Mouse (Mus musculus): Measurements from ENCODE around the gene Gemin8.

Gene Gemin8

DNA sequence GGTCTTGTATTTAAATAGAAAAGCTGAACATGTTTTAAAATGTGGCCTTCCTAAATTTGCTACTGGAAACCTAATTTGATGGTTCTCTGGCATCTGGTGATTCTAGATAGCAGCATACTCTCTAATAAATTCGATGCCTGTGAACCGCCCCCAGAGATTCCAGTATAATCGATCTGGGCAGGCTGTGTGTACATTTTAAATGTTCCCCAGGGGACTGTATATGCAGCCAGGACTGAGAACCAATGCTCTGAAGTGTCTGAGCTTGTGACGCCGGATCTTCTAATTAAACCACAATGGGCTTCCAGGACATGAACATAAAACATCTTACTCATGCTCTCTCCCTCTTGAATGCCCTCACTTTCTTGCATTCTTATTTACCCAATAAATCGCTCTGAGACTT lies 46.0 kb downstream of the Gemin8 start:
- in situ Hi-C loops (cut with MboI; ENCODE audit: low pct_unique_long_range_greater_than_20kb in 1 of 2, low sequenced_read_pairs in 2 of 2, unreplicated experiment in 1 of 2) = no loop called here

DNA sequence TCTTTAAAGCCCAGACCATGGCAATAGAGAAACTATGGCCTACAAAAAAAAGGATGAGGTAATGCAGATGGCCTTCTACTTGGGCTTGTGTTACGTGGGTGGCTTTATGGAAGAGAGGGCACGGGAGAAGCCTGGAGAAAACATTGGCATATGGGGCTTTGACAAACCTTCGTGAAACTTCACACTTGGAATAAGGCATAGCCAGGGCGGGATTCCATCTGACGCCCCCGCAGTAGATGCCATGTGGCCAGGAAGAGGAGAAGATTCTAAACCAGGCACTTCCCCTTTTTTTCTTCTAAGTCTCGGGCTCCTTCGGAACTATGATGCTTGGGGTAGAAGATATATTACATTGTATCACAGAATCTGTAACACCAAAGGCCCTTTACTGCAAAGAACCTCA lies 46.5 kb downstream of the Gemin8 start:
- in situ Hi-C loops (cut with MboI; ENCODE audit: low pct_unique_long_range_greater_than_20kb in 1 of 2, low sequenced_read_pairs in 2 of 2, unreplicated experiment in 1 of 2) = no loop called here

DNA sequence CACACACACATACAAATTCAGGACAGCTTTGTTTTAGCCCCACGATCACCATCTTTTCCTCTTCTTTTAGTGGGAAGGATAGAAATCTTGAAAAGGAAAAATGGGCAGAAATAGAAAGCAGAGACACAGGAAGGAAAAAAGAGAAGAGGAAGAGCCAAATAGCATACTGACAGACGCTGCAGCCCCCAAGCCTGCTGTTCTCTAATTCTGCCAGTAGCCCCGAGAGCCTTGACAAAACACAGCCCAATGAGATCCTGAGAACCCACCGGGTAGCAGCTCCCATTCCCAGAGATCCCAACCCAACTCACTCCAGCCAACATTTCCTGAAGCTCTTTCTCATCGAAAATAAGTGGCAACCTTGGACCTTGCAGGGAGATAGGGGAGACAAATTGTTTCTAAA lies 49.1 kb downstream of the Gemin8 start:
- in situ Hi-C loops (cut with MboI; ENCODE audit: low pct_unique_long_range_greater_than_20kb in 1 of 2, low sequenced_read_pairs in 2 of 2, unreplicated experiment in 1 of 2) = no loop called here

DNA sequence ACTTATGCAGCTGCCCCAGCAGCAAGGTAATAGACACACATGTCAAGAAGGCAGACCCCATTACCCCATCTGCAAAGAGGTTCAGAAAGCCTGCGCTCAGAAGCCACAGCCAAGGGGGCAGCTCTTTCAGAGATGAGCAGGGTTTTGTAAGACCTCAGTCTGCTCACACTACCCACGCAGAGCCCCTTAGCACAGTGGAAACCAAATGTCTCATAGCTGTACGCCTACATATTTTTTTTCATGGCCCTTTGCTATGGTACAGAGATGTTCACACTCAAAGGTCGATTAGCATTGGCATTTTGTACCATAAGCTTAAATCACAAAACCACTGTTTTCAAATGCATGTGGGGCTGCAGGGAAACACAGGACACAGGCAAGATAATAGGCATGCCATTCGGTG lies 56.6 kb downstream of the Gemin8 start:
- in situ Hi-C loops (cut with MboI; ENCODE audit: low pct_unique_long_range_greater_than_20kb in 1 of 2, low sequenced_read_pairs in 2 of 2, unreplicated experiment in 1 of 2) = no loop called here

DNA sequence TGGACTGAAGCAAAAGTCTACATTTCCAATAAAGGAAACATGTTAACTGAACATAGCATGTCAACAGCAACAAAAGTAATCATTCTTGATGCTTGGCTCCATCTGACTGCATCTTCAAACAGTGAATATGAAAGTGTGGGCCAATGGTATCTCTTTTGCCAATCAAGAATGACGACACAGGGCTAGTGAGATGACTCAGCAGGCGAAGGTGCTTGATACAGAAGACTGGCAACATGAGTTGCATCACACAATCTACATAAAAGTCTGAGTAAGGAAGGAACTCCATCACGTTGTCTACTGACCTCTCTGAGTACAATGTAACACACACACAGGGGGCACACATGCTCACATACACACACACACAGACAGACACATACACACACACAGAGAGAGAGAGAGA lies 59.5 kb downstream of the Gemin8 start:
- in situ Hi-C loops (cut with MboI; ENCODE audit: low pct_unique_long_range_greater_than_20kb in 1 of 2, low sequenced_read_pairs in 2 of 2, unreplicated experiment in 1 of 2) = no loop called here

DNA sequence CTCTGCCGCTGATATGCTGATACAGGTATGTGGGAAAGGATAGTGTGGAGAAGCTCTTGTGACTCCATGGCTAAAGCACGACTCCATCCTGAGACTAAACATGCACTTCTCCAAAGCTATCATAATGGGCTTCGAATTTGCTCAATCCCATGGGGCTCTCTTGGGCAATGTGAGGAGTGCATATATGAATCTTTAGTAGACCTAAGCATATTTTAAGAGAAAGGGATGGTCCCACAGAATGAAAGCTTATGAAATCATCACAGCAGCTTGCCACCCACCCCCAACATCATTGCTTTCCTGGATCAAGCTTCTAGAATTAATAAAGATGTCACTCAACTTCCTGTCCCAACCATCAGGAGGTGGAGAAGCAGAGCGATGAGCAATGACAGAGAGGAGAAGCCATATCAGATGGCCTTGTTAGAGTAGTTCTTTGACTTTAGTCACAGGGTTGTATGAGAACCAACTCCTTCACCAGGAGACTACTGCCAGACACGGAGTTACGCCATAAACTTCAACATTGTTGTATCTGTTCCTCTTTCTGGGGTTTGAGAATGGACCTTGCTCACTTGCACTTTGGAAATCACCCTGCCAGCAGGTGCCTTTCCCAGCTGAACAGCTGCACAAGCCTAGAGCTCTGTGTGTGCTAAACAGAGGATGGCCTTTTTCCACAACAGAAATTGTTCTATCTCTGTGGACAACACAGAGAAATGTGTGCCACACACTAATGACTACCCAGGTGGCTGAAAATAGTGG lies 60.4 kb downstream of the Gemin8 start:
- in situ Hi-C loops (cut with MboI; ENCODE audit: low pct_unique_long_range_greater_than_20kb in 1 of 2, low sequenced_read_pairs in 2 of 2, unreplicated experiment in 1 of 2) = no loop called here

DNA sequence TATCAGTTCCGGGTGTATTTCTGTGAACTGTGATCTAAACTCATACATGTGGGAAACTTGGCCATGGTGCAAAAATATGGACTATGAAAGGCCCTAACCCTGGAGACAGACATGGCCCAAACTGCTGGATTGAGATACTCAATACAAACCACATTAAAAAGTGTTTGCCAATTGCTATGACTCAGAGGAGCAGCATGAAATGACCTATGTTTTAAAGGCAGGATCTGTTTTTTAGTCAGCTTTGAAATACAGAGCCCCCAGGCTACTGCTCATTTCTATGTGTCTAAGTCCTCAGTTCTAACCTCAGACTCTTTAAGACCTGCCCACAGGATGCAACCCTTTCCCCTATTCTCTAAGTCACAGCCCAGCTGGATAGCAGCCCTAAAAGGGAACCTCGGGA lies 65.9 kb downstream of the Gemin8 start:
- in situ Hi-C loops (cut with MboI; ENCODE audit: low pct_unique_long_range_greater_than_20kb in 1 of 2, low sequenced_read_pairs in 2 of 2, unreplicated experiment in 1 of 2) = no loop called here

DNA sequence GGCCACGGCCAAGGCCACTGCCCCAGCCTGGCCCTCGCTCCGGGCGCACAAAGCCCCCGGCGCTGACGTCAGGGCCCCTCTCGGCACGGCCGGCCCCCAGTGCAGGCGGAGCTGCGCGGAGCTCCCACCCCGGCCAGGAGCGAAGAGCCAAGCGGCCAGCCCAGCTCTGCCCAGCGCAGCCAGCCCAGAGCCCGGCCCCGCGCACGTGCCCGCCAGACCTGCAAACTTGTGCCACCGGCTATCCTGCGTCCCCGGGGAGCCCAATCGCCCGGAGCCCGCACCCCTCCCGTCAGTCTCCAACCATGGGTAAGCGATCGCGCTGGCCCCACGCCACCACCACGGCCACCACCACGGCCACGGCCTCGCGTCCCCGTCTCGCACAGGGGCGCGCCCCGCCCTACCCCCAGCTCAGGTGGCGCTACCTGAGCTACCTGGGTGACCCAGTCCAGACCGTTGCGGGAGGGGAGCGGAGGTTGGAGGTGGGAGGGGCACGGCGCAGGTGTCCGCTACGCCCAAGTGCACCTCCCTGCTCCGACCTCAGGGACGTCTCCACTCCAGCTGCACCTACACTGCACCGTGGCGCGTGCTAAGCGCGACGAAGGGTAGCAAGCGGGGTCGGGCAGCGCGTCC lies 68.7 kb downstream of the Gemin8 start, which contains the start of gene Gpm6b:
TSS of gene Gpm6b (plus strand) at position 81 of the 630 bp plus-strand sequence.
- in situ Hi-C loops (cut with MboI; ENCODE audit: low pct_unique_long_range_greater_than_20kb in 1 of 2, low sequenced_read_pairs in 2 of 2, unreplicated experiment in 1 of 2) = no loop called here

DNA sequence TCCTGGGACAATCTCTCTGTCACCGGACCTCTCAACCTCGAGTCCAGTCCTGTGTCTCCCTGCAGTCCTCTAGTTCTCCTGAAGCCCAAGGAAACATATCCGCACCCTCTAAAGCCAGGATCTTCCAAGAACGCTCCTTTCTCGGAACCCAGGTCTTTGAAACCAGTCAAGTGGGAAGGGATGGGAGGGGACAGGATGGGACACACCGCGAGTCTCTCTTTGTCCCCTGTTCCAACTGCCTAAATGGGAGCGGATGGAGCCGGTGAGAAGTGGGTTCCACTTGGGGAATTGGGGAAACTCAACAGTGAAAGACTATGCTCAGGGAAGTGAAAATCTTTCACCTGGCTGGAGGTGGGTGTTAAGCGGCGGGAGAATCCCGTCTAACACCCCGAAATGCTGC lies 69.3 kb downstream of the Gemin8 start:
- in situ Hi-C loops (cut with MboI; ENCODE audit: low pct_unique_long_range_greater_than_20kb in 1 of 2, low sequenced_read_pairs in 2 of 2, unreplicated experiment in 1 of 2) = no loop called here

Measured in mouse embryonic stem cell (cell line).